Mouse (Mus musculus): ENCODE data around the gene Ephb1. TPM values are rescaled to one million over a fixed set of nuclear protein-coding genes. Genes with fewer than 3 reads are reported as not detected.

The Ephb1 gene
- polyA plus RNA-seq, 1 experiment from 2014 or later: 0.66 TPM

DNA sequence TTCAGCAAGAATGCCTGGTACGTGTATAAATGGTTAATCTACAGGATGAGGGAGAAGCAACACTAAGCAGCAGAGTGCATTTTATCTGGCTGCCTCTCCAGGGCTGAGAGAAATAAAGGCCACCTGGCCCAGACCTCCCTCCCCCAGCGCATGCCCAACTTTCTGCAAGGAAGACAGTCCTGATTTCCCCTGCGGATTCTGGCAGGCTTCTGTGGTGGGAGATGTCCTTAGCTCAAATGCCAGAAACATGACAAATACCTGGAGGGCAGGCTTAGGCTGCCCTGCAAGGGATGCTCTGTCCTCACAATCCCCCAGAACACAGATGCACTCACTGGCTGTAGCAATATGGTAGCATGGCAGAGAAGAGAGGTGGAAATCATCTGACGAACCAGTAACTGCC is 416.4 kb downstream of the Ephb1 start:
- Histone ChIP-seq H3K4me3 (no peak overlapping the region), H3K9me3 (replicated peaks) (no peaks in the 10 kb centered on the region), H3K4me1 (replicated peaks) (no peaks in the 10 kb centered on the region), H3K36me3 (no peaks in the 10 kb centered on the region), H3K27me3 (replicated peaks) (no peaks in the 10 kb centered on the region), H3K27ac (ENCODE audit: poor library complexity, severe bottlenecking) (no peak overlapping the region), H3K9ac (no peak overlapping the region), H3K4me2 (no peak overlapping the region)
- ATAC-seq (ENCODE audit: insufficient number of reproducible peaks, low FRiP score): no peak
- WGBS: 63% methylated on average over 4 of the region's 4 CpGs

DNA sequence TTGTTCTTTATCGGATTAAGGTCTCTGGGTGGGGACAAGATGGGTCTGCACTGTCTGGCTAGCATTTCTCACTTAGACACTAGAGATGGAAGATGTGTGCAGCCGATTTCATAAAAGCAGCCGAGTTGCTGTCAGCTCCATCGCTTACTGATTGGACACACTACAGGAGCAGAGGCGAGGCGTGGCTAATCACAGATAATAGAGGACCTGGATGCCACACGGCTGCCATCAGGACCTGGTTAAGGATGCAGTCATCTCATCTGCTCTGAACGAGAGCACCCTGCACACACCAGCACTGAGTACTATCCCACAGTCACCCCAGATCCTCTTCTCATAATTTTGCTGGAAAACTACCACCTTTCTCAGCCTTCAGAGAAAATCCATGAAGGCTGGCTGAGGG is 419.6 kb downstream of the Ephb1 start:
- ATAC-seq (ENCODE audit: insufficient number of reproducible peaks, low FRiP score): no peak
- Histone ChIP-seq H3K9me3 (replicated peaks) (no peaks in the 10 kb centered on the region), H3K4me2 (no peak overlapping the region), H3K9ac (no peak overlapping the region), H3K4me3 (no peak overlapping the region), H3K36me3 (no peaks in the 10 kb centered on the region), H3K27me3 (replicated peaks) (no peaks in the 10 kb centered on the region), H3K27ac (ENCODE audit: poor library complexity, severe bottlenecking) (no peak overlapping the region), H3K4me1 (replicated peaks) (no peaks in the 10 kb centered on the region)
- 65% methylated on average over 8 of the region's 8 CpGs for WGBS

DNA sequence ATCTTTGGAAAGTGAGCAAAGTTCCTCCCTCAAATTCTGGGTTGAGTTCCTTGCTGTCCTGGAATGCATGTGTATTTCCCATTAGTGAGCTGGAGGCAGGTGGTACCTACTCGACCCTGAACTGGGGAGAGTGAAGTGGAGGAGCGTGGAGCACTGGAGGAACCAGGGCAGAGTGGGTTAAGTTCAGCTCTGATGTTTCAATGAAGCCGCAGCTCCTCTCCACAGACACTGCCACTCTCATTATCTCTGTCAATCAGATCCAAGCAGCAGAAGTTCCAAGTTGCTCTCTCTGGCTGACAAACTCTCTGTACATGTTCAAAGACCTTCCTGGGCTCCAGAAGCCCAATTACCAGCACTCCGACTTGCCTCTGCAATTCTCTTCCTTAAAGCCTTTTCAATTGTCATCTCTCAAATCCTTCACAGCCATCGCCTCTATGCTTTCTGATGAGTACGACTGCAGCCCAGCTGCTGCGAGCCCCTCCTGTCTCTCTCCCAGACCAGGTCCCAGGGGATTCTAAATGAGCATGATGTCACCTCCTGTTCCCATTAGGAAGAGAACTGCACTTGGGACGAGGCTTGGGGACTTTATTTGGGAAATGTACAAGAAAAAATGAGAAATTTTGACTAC is 420.4 kb downstream of the Ephb1 start:
- no peaks in the 10 kb centered on the region for H3K9me3 ChIP-seq (replicated peaks)
- H3K36me3 ChIP-seq: no peaks in the 10 kb centered on the region
- no peak overlapping the region for H3K4me2 ChIP-seq
- no peak overlapping the region for H3K27ac ChIP-seq (ENCODE audit: poor library complexity, severe bottlenecking)
- no peak for ATAC-seq (ENCODE audit: insufficient number of reproducible peaks, low FRiP score)
- no peak overlapping the region for H3K4me3 ChIP-seq
- no peak overlapping the region for H3K9ac ChIP-seq
- no peaks in the 10 kb centered on the region for H3K4me1 ChIP-seq (replicated peaks)
- no peaks in the 10 kb centered on the region for H3K27me3 ChIP-seq (replicated peaks)
- 59% methylated on average over 8 of the region's 8 CpGs for WGBS

GRCm38 (mm10) chr9:101924829-101925228 is 429.7 kb downstream of the Ephb1 start:
- H3K27me3 ChIP-seq (replicated peaks): no peaks in the 10 kb centered on the region
- no peaks in the 10 kb centered on the region for H3K4me1 ChIP-seq (replicated peaks)
- no peak overlapping the region for H3K9ac ChIP-seq
- no peak overlapping the region for H3K4me3 ChIP-seq
- no peaks in the 10 kb centered on the region for H3K36me3 ChIP-seq
- no peak overlapping the region for H3K27ac ChIP-seq (ENCODE audit: poor library complexity, severe bottlenecking)
- WGBS: 52% methylated on average over 4 of the region's 4 CpGs
- H3K9me3 ChIP-seq (replicated peaks): no peaks in the 10 kb centered on the region
- no peak for ATAC-seq (ENCODE audit: insufficient number of reproducible peaks, low FRiP score)
- H3K4me2 ChIP-seq: no peak overlapping the region

DNA sequence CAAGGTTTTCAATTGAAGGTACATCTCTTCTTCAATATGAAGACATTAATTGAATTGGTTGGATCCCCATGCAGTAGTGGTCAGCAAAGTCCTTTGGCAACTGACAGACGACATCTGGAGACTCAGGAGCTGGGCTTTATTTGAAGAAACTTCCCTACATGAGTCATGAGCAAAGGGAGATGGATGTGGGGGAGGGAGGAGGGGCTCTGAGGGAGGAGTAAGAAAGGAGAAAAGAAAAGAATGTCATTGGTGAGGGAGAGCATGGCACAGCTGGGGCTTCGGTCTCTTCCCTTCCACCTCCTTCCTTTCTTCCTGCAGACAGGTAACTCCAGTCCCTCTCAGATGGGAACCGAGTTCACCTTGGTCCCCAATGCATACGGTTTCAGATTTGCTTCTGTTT is 431.6 kb downstream of the Ephb1 start:
- H3K27ac ChIP-seq (ENCODE audit: poor library complexity, severe bottlenecking): no peak overlapping the region
- no peak overlapping the region for H3K9ac ChIP-seq
- no peak for ATAC-seq (ENCODE audit: insufficient number of reproducible peaks, low FRiP score)
- WGBS: 75% methylated on average over 4 of the region's 4 CpGs
- no peak overlapping the region for H3K4me2 ChIP-seq
- no peaks in the 10 kb centered on the region for H3K27me3 ChIP-seq (replicated peaks)
- H3K9me3 ChIP-seq (replicated peaks): no peaks in the 10 kb centered on the region
- H3K4me1 ChIP-seq (replicated peaks): no peaks in the 10 kb centered on the region
- H3K4me3 ChIP-seq: no peak overlapping the region
- H3K36me3 ChIP-seq: no peaks in the 10 kb centered on the region

DNA sequence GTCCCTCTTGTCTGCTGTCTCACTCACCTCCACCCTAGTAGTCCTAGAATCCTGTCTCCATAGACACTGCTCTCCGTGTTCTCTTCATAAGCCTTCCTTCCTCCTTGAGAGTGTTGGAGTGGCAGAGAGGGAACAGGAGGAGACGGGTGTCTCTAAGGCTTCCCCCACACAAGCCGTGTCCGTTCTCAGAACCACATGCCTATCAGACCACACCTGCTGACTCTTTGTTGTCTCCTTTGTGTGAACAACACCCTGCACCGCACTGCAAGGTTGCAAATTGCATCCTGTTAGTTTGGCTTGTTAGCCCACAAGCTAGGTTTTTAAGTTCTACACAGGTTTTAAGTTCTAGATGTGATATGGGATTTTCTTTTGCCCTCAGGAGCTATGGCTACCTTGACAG is 435.2 kb downstream of the Ephb1 start:
- H3K4me1 ChIP-seq (replicated peaks): no peaks in the 10 kb centered on the region
- 80% methylated on average over 5 of the region's 5 CpGs for WGBS

DNA sequence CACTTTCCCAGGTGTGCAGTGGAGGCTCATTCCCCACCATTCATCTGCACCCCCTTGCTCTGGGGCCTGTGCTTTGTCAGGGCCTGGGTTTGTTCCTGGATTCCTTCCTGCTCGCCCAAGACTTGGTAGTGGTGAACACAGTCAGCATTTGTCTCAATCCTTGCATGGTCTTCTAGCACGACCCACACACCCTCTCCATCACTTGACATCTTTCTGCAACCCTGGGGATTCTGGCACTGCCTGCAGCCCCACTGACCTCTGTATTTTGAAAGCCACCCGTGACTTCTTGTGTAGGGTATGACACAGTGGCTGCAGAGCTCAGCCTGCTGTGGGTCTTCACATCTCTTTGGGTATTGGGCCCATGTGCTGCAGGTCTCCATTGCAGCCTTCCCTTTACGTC is 435.7 kb downstream of the Ephb1 start:
- Histone ChIP-seq H3K4me1 (replicated peaks) (no peaks in the 10 kb centered on the region), H3K9me3 (replicated peaks) (no peaks in the 10 kb centered on the region), H3K36me3 (no peaks in the 10 kb centered on the region), H3K4me3 (no peak overlapping the region), H3K4me2 (no peak overlapping the region), H3K27me3 (replicated peaks) (no peaks in the 10 kb centered on the region), H3K27ac (ENCODE audit: poor library complexity, severe bottlenecking) (no peak overlapping the region), H3K9ac (no peak overlapping the region)
- ATAC-seq (ENCODE audit: insufficient number of reproducible peaks, low FRiP score): no peak
- WGBS: 79% methylated on average over 4 of the region's 4 CpGs

More for the DNA sequence above, 435.2 kb downstream of the Ephb1 start:
- Histone ChIP-seq H3K36me3 (no peaks in the 10 kb centered on the region), H3K27ac (ENCODE audit: poor library complexity, severe bottlenecking) (no peak overlapping the region), H3K9me3 (replicated peaks) (no peaks in the 10 kb centered on the region), H3K9ac (no peak overlapping the region), H3K27me3 (replicated peaks) (no peaks in the 10 kb centered on the region), H3K4me3 (no peak overlapping the region), H3K4me2 (no peak overlapping the region)
- no peak for ATAC-seq (ENCODE audit: insufficient number of reproducible peaks, low FRiP score)

DNA sequence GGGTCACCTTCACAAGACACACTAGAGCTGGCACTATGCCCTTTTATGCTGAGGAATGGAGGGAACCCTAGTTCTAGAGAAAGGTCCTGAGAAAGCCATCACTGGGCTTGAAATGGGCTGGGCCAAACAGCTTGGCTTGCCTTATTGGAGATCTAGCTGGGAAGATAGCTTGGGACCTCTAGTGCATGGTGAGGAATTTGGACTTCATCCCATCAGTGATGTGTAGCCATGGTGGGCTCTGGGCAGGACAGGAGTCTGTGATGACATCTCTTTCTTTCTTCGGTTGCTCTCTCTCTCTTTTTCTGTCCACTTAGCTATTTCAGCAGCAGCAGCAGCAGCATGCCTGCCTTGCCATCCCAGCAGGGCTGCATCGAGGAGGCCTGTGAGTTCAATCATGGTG is 439.4 kb downstream of the Ephb1 start:
- Histone ChIP-seq H3K27ac (ENCODE audit: poor library complexity, severe bottlenecking) (no peak overlapping the region), H3K4me3 (no peak overlapping the region), H3K36me3 (no peaks in the 10 kb centered on the region), H3K9me3 (replicated peaks) (no peaks in the 10 kb centered on the region), H3K27me3 (replicated peaks) (no peaks in the 10 kb centered on the region), H3K4me2 (no peak overlapping the region), H3K9ac (no peak overlapping the region), H3K4me1 (replicated peaks) (no peaks in the 10 kb centered on the region)
- WGBS: 74% methylated on average over 2 of the region's 2 CpGs
- no peak for ATAC-seq (ENCODE audit: insufficient number of reproducible peaks, low FRiP score)

GRCm38 (mm10) chr9:101911176-101911866 is 443.2 kb downstream of the Ephb1 start:
- Histone ChIP-seq H3K36me3 (no peaks in the 10 kb centered on the region), H3K9ac (no peak overlapping the region), H3K4me1 (replicated peaks) (no peaks in the 10 kb centered on the region), H3K4me2 (no peak overlapping the region), H3K27me3 (replicated peaks) (no peaks in the 10 kb centered on the region), H3K27ac (ENCODE audit: poor library complexity, severe bottlenecking) (no peak overlapping the region), H3K9me3 (replicated peaks) (no peaks in the 10 kb centered on the region), H3K4me3 (no peak overlapping the region)
- no peak for ATAC-seq (ENCODE audit: insufficient number of reproducible peaks, low FRiP score)
- WGBS: 65% methylated on average over 9 of the region's 9 CpGs

DNA sequence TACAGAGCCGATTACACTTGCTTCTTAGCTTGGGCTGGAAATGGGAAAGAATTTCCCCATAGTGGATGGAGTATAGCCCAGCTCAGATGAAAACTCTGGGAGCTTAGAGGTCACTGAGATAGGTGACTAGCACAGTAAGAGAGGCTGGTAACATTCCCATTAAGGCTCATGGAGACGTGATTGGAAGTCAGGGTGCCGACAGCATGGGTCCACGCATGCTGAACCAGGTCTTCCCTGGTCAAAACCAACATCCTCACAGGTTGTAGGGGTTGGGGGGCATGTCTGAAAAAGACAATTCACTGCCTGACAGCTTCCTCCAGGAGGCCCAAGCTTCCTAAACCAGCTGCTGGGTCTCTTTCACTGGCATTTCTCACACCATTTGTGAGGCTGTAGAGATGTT is 445.0 kb downstream of the Ephb1 start:
- no peak overlapping the region for H3K27ac ChIP-seq (ENCODE audit: poor library complexity, severe bottlenecking)
- no peaks in the 10 kb centered on the region for H3K9me3 ChIP-seq (replicated peaks)
- no peak overlapping the region for H3K4me2 ChIP-seq
- WGBS: 73% methylated on average over 4 of the region's 4 CpGs
- no peaks in the 10 kb centered on the region for H3K36me3 ChIP-seq
- no peak for ATAC-seq (ENCODE audit: insufficient number of reproducible peaks, low FRiP score)
- no peak overlapping the region for H3K9ac ChIP-seq
- no peak overlapping the region for H3K4me3 ChIP-seq
- H3K4me1 ChIP-seq (replicated peaks): no peaks in the 10 kb centered on the region
- no peaks in the 10 kb centered on the region for H3K27me3 ChIP-seq (replicated peaks)

GRCm38 (mm10) chr9:101908849-101909248 is 445.6 kb downstream of the Ephb1 start:
- H3K36me3 ChIP-seq: no peaks in the 10 kb centered on the region
- no peak for ATAC-seq (ENCODE audit: insufficient number of reproducible peaks, low FRiP score)
- WGBS: 74% methylated on average over 5 of the region's 5 CpGs

GRCm38 (mm10) chr9:101907747-101908255 is 446.7 kb downstream of the Ephb1 start:
- Histone ChIP-seq H3K36me3 (no peaks in the 10 kb centered on the region), H3K4me3 (no peak overlapping the region), H3K27me3 (replicated peaks) (no peaks in the 10 kb centered on the region), H3K9me3 (replicated peaks) (no peaks in the 10 kb centered on the region), H3K4me2 (no peak overlapping the region), H3K9ac (no peak overlapping the region), H3K4me1 (replicated peaks) (no peaks in the 10 kb centered on the region), H3K27ac (ENCODE audit: poor library complexity, severe bottlenecking) (no peak overlapping the region)
- no peak for ATAC-seq (ENCODE audit: insufficient number of reproducible peaks, low FRiP score)
- 60% methylated on average over 6 of the region's 6 CpGs for WGBS

More at GRCm38 (mm10) chr9:101908849-101909248, 445.6 kb downstream of the Ephb1 start:
- Histone ChIP-seq H3K9me3 (replicated peaks) (no peaks in the 10 kb centered on the region), H3K27me3 (replicated peaks) (no peaks in the 10 kb centered on the region), H3K4me1 (replicated peaks) (no peaks in the 10 kb centered on the region), H3K9ac (no peak overlapping the region), H3K4me2 (no peak overlapping the region), H3K27ac (ENCODE audit: poor library complexity, severe bottlenecking) (no peak overlapping the region), H3K4me3 (no peak overlapping the region)
